Mouse (Mus musculus) spleen, postnatal 10 days (tissue): ENCODE measurements around the gene Rsbn1.

Experiments
- DNase-seq, 2 experiments: peaks; one replicate each; pipeline ENCODE4 v3.0.0; 2021 to 2022; ENCODE audit warnings: low spot score in 2 of 2

Gene Rsbn1

GRCm38 (mm10) chr3:103914010-103914669, at the start of gene Rsbn1:
TSS of gene Rsbn1 (plus strand) at chr3:103914120.
- DNase-seq: peak; percentile 87 to 95

GRCm38 (mm10) chr3:103864200-103864599, 49.7 kb upstream of the Rsbn1 start:
- DNase-seq: no peak

- no peak for DNase-seq
These were observed 46.4 kb upstream of the Rsbn1 start for GRCm38 (mm10) chr3:103867424-103867971.

GRCm38 (mm10) chr3:103868008-103868407, 45.9 kb upstream of the Rsbn1 start:
- DNase-seq: no peak

- no peak for DNase-seq
These were observed 41.2 kb upstream of the Rsbn1 start for GRCm38 (mm10) chr3:103872663-103873098.

- no peak for DNase-seq
These were observed 39.6 kb upstream of the Rsbn1 start for GRCm38 (mm10) chr3:103874329-103874728.

GRCm38 (mm10) chr3:103885946-103886345, 28.0 kb upstream of the Rsbn1 start:
- DNase-seq: no peak

- DNase-seq: peak in 1 of 2 experiments; percentile 68
These were observed 26.3 kb upstream of the Rsbn1 start for GRCm38 (mm10) chr3:103887581-103887980.

GRCm38 (mm10) chr3:103893374-103893773, 20.5 kb upstream of the Rsbn1 start:
- no peak for DNase-seq

- peak; percentile 63 to 82 for DNase-seq
These were observed 9.2 kb upstream of the Rsbn1 start for GRCm38 (mm10) chr3:103904705-103905104.

GRCm38 (mm10) chr3:103907335-103908030, 6.4 kb upstream of the Rsbn1 start:
- DNase-seq: no peak

GRCm38 (mm10) chr3:103908781-103909180, 5.1 kb upstream of the Rsbn1 start:
- no peak for DNase-seq

- peak in 1 of 2 experiments; percentile 62 for DNase-seq
These were observed 414 bp upstream of the Rsbn1 start for GRCm38 (mm10) chr3:103913451-103913961.

- peak in 1 of 2 experiments; percentile 71 for DNase-seq
These were observed 1.0 kb downstream of the Rsbn1 start for GRCm38 (mm10) chr3:103914732-103915508.

- no peak for DNase-seq
These were observed 1.6 kb downstream of the Rsbn1 start for GRCm38 (mm10) chr3:103915509-103915896.

- peak in 1 of 2 experiments; percentile 43 for DNase-seq
These were observed 2.4 kb downstream of the Rsbn1 start for GRCm38 (mm10) chr3:103916205-103916838.

- DNase-seq: no peak
These were observed 2.9 kb downstream of the Rsbn1 start for GRCm38 (mm10) chr3:103916839-103917237.

GRCm38 (mm10) chr3:103920094-103920493, 6.2 kb downstream of the Rsbn1 start:
- no peak for DNase-seq

- DNase-seq: no peak
These were observed 11.4 kb downstream of the Rsbn1 start for GRCm38 (mm10) chr3:103925302-103925701.

GRCm38 (mm10) chr3:103927511-103927910, 13.6 kb downstream of the Rsbn1 start:
- peak in 1 of 2 experiments; percentile 65 for DNase-seq
